Mouse (Mus musculus) lung, postnatal 0 days (tissue): ENCODE measurements around the gene Fggy.

Experiments
- CTCF ChIP-seq: IDR thresholded peaks from 2 replicates; pipeline ENCODE4 v1.5.1; 2016; ENCODE audit warnings: antibody characterized with exemption, mild to moderate bottlenecking
- EP300 ChIP-seq: IDR thresholded peaks from 2 replicates; pipeline ENCODE4 v1.6.1; 2016; ENCODE audit warnings: antibody characterized with exemption, mild to moderate bottlenecking, control low read depth

- TF ChIP-seq CTCF, result no peak
- no peak for TF ChIP-seq EP300
Observed at GRCm38 (mm10) chr4:95573704-95574103, 16.4 kb downstream of the Fggy start.
